Mouse (Mus musculus): ENCODE results near the gene Gm9844.
"Not testable (repeated sequence)": the region's sequence is repeated elsewhere in the genome, so short reads cannot be mapped to it uniquely, and the experiment has no call there.

Gm9844 gene

DNA sequence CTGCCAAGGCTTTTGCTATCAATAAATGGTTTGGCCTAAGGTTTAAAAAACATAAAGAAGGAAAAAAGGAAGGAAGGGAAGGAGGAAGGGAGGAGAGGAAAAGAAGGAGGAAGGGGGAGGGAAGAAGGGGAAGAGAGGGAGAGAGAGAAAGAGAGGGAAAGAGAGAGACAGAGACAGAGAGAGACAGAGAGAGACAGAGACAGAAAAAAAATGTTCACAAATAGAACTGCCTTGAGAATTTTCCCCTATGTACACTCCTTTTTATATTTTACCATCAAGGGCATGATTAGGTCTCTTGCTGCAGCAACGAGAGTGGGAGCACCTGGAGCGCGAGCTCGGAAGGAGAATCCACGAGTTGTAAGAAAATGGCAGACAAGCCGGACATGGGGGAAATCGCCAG, at the start of gene Gm9844:
Gene Gm9844 (plus strand): TSS at position 301 of the 400 bp plus-strand sequence.
- in situ Hi-C loops (cut with MboI): no loop called here

DNA sequence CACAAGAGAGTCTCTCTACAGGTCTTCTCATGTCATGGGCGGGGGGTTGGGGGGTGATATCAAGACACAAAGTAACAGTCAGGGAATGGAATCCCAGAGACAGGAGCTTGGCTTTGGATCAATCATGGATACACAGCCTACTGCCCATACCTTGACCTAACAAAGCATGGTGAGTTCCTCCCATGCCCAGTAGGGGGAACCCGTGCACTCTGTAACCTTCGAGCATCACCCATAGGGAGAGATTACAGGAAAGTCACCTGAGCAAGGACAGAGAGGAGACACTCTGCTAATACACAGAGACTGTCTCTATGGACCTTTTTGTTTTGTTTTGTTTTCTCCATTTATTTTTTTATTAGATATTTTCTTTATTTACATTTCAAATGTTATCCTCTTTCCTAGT, 44.5 kb upstream of the Gm9844 start:
- in situ Hi-C loops (cut with MboI): loop anchor here (10.0 kb wide), 1 partner anchor 127 kb away; the partner anchor contains the start of gene Gm4881

DNA sequence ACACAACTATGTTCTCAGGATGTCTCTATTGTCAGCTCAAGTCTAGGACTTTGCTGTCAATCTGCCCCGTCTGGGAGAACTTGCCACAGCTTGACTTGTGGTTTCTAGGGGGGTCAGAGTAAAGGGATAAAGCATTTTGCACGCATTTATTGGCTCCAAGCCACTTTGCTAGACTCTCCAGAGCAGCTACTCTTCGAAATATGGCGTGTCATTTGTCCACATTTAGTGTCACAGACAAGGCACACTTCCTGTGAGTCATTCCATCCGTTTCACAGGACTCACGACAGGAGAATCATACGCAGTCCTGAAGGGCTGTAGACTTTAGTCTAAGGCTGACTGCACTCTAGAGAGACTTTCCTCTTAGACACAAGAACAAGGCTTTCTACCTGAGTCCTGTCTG, 37.6 kb upstream of the Gm9844 start:
- in situ Hi-C loops (cut with MboI): loop anchor here (5.0 kb wide), 1 partner anchor 143 kb away; no protein-coding TSS in a partner anchor

DNA sequence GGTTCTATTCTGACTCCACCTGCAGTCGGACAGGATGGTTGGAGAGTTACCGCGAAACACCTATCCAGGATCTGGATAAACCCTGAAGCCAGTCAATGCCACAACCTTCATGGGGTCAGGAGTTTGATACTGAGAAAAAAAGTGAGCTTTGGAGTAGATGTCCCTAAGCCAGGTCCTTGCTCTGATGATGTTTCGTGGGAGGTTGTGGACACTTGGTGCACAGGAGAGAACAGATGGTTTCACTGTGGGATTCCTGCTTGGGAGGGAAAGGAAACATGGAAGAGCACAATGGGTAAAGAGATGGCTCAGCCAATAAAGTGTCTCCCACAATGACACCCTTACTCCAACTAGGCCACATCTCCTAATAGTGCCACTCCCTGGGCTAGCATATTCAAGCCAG, 34.8 kb upstream of the Gm9844 start:
- in situ Hi-C loops (cut with MboI): no loop called here

- in situ Hi-C loops (cut with MboI): not testable (repeated sequence)
Measured at GRCm38 (mm10) chr7:24838732-24839409, 23.1 kb upstream of the Gm9844 start.

DNA sequence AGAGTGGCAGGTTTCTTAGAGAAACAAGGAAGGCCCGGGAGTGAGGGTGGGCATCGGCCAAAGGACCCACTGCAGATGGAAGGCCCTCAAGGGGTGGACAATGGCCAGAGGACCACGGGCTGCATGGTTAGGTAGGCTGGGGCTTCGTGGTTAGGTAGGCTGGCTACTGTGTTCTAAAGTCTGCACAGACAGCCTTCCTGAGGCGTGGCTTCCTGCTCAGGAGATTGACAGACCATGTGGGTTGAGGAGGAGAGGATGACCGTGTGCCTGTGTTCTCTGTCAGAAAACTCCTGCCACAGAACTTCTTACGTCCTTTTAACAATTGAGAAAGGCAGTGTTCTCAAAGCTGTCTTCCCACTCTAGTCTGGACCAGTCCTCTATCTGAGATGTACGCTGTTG, 22.6 kb upstream of the Gm9844 start:
- in situ Hi-C loops (cut with MboI): no loop called here

- in situ Hi-C loops (cut with MboI): no loop called here
Measured at GRCm38 (mm10) chr7:24840331-24840730, 21.7 kb upstream of the Gm9844 start.

- in situ Hi-C loops (cut with MboI): no loop called here
Measured at GRCm38 (mm10) chr7:24841009-24841408, 21.0 kb upstream of the Gm9844 start.

- in situ Hi-C loops (cut with MboI): no loop called here
Measured at GRCm38 (mm10) chr7:24844144-24844543, 17.9 kb upstream of the Gm9844 start.

DNA sequence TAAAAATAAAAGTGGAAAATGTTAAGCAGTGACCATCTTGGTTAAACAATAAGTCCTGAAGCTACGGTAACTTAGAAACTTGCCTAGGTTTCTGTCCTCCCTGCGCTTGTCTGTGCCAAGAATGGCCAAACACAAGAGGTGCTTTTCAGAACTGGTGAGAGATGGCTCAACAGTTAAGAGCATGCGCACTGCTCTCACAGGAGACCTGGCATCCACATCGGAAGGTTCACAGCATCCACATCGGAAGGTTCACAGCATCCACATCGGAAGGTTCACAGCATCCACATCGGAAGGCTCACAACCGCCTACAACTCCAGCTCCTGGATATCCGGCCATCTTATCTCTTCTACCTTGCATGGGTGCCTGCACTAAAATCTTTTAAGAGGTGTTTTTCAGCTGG, 16.8 kb upstream of the Gm9844 start:
- in situ Hi-C loops (cut with MboI): no loop called here

DNA sequence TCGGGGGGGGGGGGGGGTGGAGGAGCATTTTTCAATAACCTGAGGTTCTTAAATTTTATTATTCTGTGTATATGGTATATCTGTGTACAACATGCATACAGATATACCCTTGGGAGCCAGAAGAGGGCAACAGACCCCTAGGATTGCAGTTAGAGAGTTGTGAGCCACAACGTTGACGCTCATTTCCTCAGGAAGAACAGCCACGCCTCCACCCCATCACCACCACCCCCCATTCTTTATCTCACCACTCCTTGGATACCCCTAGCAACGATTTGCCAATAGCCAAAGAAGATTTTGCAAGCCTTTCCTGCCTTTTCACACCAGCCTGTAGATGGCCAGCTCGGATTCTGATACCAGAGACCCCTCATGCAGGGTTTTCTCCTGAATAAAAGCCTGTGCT, 16.3 kb upstream of the Gm9844 start:
- in situ Hi-C loops (cut with MboI): no loop called here

- in situ Hi-C loops (cut with MboI): not testable (repeated sequence)
Measured at GRCm38 (mm10) chr7:24846576-24846975, 15.4 kb upstream of the Gm9844 start.

GRCm38 (mm10) chr7:24850162-24850561, 11.9 kb upstream of the Gm9844 start:
- in situ Hi-C loops (cut with MboI): no loop called here

- in situ Hi-C loops (cut with MboI): no loop called here
Measured at GRCm38 (mm10) chr7:24850899-24851303, 11.1 kb upstream of the Gm9844 start.

DNA sequence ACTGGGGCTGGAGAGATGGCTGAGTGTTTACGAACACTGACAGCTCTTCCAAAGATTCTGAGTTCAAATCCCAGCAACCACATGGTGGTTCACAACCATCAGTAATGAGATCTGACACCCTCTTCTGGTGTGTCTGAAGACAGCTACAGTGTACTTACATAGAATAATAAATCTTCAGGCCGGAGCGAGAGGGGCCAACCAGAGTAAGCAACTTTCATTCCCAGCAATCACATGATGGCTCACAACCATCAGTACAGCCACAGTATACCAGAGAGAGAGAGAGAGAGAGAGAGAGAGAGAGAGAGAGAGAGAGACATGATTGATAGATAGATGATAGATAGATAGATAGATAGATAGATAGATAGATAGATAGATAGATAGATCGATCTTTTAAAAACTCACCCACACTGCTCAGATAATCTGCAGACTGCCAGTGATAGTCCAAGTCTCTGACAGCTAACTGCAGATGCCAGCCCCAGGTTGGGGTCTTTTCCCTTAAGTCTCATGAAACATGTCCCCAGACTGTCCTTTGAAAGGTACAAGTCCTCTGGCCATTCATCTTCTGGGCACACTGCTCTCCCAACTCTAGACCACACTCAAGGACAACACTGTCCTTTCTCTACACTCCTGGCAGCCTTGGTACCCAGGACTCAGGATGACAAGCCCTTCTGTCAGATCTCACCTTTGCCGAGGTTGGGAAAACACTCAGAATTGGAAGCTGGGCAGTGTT, 10.3 kb upstream of the Gm9844 start:
- in situ Hi-C loops (cut with MboI): no loop called here

- in situ Hi-C loops (cut with MboI): no loop called here
Measured at GRCm38 (mm10) chr7:24852557-24853232, 9.3 kb upstream of the Gm9844 start.

- in situ Hi-C loops (cut with MboI): no loop called here
Measured at GRCm38 (mm10) chr7:24853233-24853563, 8.8 kb upstream of the Gm9844 start.

- in situ Hi-C loops (cut with MboI): no loop called here
Measured at GRCm38 (mm10) chr7:24853695-24854094, 8.3 kb upstream of the Gm9844 start.

DNA sequence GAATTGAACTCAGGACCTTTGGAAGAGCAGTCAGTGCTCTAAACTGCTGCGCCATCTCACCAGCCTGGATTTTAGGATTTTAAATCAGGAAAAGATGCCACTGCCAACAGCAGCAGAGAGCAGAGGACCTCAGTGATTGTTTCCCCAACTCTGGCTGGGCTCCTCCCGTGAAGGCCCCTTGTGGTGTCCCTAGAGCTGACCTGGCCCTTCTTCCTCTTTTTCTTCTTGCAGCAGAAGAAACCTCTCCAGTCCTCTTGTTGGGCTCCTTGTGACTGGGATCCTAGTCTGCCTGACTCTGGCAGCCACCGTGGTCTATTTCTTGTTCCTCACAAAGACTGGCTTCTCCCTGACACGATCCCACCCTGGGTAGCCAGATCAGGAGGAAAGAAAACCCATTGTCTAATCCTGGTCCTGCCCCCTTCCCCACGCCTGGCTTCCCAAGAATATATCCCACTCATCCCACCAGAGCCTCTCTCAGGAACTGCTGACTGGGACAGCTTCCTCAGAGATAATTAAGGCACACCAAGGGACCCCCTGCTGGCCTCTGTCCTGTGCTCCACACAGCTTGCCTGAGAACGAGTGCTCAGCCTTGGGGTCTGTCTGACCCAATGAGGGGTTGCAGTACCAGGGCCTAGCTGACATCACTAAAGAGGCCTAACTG, 5.4 kb upstream of the Gm9844 start:
- in situ Hi-C loops (cut with MboI): no loop called here

DNA sequence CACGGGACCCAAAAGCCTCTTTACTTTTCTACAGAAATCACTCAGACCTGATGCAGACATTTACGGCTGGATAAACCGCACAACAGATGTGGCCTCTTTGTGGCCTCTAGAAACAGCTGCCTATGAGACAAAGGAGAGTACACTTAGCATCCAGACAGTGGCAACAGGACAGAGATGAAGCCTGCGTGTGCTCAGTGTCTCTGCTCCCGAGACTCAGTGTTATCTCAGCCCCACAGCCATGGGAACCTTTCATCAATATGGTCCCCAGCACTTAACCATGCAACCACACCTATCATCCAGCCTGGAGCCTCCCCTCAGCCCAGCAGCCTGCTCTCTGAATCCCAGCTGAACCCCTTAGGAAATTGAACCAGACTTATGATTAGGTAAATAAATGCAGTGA, 2.8 kb upstream of the Gm9844 start:
- in situ Hi-C loops (cut with MboI): no loop called here

DNA sequence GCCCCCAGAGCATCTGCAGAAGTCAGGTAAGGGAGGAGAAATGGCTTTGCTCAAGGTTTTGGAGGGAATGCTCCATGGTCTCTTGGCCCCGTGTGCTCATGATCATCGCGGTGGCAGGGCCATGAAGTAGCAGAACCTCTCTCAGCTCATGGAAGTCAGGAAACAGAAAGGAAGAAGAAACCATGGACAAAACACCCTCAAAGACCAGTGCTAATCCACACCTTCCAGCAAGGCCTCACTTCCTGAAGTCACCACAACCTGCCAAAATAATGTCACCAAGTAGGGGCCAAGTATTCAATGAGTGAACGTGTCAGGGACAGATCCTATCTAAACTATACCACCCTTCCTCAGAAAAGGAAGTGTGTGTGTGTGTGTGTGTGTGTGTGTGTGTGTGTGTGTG, 840 bp downstream of the Gm9844 start:
- in situ Hi-C loops (cut with MboI): no loop called here

- in situ Hi-C loops (cut with MboI): no loop called here
Measured at GRCm38 (mm10) chr7:24864156-24864555, 2.1 kb downstream of the Gm9844 start.

All from mature B cell (primary cell).